Mouse (Mus musculus): ENCODE results near the gene Sephs1. TPM values are rescaled to one million over a fixed set of nuclear protein-coding genes. Genes with fewer than 3 reads are reported as not detected.

The Sephs1 gene
- polyA plus RNA-seq (2012; rRNA removed) (75.7 and 78.8 TPM in 2 replicates), polyA plus RNA-seq (2014; fragmentation: Nextera tagmentation; extraction: Ambion mirVana) (91.1 and 97.8 TPM in 2 replicates)

DNA sequence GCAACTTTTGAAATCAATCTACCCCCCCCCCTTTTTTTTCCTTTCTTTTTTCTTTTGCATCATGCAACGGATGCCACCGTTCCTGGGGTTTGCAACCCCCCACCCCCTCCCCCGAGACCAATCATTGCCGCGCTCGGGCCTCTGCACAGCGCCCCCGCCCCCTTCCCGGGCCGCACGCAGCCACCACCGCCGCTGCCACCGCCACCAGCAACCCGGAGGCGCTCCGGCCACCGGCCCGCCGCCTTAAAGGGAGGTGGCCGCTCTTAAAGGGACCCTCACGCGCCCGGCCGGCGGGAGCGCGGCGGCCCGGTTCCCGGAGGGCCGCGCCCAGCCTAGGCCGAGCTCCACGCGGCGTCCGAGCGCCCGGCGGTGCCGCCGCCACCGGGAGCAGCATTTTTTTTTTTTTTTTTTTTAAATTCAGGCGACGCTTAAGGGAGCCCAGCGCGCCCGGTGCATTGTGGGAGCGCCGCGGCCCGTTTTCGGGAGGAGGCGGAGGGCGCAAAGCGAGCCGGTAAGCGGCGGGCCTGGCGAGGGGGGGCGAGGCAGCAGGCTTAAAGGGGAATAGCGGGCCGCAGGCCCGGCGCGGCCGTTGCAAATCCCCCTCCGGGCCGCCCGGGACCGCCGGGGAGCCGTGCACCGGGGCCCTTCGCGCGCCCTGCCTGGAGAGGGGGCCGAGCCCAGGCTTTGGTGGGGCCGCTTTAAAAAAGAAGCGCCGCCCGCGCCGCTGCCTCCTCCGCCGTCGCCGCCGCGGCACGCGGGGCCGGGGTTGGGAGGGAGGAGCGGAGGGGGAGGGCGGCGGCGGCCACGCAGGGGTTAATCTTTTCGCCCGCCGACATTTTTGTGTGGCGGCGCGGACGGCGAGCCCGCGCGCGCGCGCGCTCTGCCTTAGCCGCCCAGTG is at the start of gene Sephs1:
Gene Sephs1, plus strand, starts transcription at position 215 of the 899 bp plus-strand sequence.
- peaks cover 11% of the 10 kb centered on the region; the same call in 1 of the 2 replicates for H3K4me1 ChIP-seq (ENCODE audit: control insufficient read depth, insufficient read depth, low read length)
- H3K27ac ChIP-seq (replicated peaks; ENCODE audit: low read depth, low read length): peak within 1 kb of the TSS; percentile 100
- H3K36me3 ChIP-seq (ENCODE audit: control insufficient read depth, insufficient read depth, low read length): peaks cover 14% of the 10 kb centered on the region
- WGBS: under 1% methylated on average over 67 of the region's 115 CpGs
- ATAC-seq (ENCODE audit: low FRiP score, low read depth): peak; percentile 84
- TF ChIP-seq POLR2A (IDR thresholded peaks at IDR 0.05; ENCODE audit: borderline replicate concordance, extremely low read depth, insufficient read depth, insufficient read length): 0 out of 2 replicates have a peak, but pooled peaks have one; percentile 16
- no peaks in the 10 kb centered on the region for H3K9me3 ChIP-seq (ENCODE audit: control insufficient read depth, low read length)
- peak within 1 kb of the TSS; percentile 60 for H3K4me2 ChIP-seq (replicated peaks; ENCODE audit: low read depth, low read length, severe bottlenecking)
- peak; percentile 81 for DNase-seq (ENCODE audit: low spot score)
- peak within 1 kb of the TSS; percentile 94 for H3K4me3 ChIP-seq (replicated peaks; ENCODE audit: low read length)
- H3K27me3 ChIP-seq (ENCODE audit: control insufficient read depth, insufficient read depth, low read length): no peaks in the 10 kb centered on the region
- H3K9ac ChIP-seq (ENCODE audit: low read depth, low read length, severe bottlenecking): peak within 1 kb of the TSS; percentile 99

DNA sequence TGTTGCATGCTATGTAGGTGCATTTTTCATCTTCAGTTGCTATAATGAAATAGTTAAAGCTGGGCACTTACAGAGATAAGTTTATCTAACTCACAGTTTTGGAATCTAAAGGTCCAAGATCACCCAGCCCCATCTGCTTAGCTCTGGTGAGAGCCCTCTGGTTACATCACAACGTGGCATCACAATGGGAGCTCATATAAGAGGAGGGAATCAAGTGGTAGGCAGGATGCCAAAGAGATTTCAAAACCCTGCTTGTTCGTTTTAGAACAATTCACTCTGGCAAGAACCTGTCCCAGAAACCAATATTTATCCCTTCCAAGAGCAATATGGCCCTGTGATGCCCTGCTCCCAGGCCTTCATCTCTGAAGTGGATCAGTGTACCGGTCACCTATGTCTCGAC is 49.2 kb upstream of the Sephs1 start:
- Histone ChIP-seq H3K9me3 (ENCODE audit: control insufficient read depth, low read length) (no peaks in the 10 kb centered on the region), H3K27ac (replicated peaks; ENCODE audit: low read depth, low read length) (no peak overlapping the region), H3K36me3 (ENCODE audit: control insufficient read depth, insufficient read depth, low read length) (no peaks in the 10 kb centered on the region), H3K27me3 (ENCODE audit: control insufficient read depth, insufficient read depth, low read length) (no peaks in the 10 kb centered on the region), H3K4me3 (replicated peaks; ENCODE audit: low read length) (no peak overlapping the region), H3K4me2 (replicated peaks; ENCODE audit: low read depth, low read length, severe bottlenecking) (no peak overlapping the region), H3K9ac (ENCODE audit: low read depth, low read length, severe bottlenecking) (no peak overlapping the region), H3K4me1 (ENCODE audit: control insufficient read depth, insufficient read depth, low read length) (no peaks in the 10 kb centered on the region)
- whole genome bisulfite sequencing: 76% methylated on average over 4 of the region's 4 CpGs
- ATAC-seq (ENCODE audit: low FRiP score, low read depth) (no peak), DNase-seq (ENCODE audit: low spot score) (no peak)
- no peak for TF ChIP-seq POLR2A (IDR thresholded peaks at IDR 0.05; ENCODE audit: borderline replicate concordance, extremely low read depth, insufficient read depth, insufficient read length)

DNA sequence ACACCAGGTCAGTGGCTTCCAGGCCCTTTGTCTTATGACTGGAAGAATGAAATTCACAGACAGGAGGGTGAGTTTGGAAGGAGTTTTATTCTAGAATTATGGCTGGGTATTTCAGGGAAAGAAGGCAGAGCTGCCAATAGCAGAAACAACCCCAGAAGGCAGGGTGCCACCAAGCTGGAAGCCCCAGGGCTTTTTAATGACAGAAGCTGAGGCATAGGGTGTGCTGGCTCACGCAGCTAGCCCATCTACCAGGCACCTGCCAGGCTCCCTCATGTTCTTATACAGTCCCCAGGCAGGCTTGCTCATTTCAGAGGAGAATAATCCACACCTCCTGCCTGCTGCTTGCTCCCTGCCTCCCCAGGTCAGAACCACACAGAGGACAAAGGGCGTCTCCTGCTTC is 31.9 kb upstream of the Sephs1 start:
- Histone ChIP-seq H3K4me2 (replicated peaks; ENCODE audit: low read depth, low read length, severe bottlenecking) (no peak overlapping the region), H3K9me3 (ENCODE audit: control insufficient read depth, low read length) (no peaks in the 10 kb centered on the region), H3K4me3 (replicated peaks; ENCODE audit: low read length) (no peak overlapping the region), H3K36me3 (ENCODE audit: control insufficient read depth, insufficient read depth, low read length) (no peaks in the 10 kb centered on the region), H3K9ac (ENCODE audit: low read depth, low read length, severe bottlenecking) (no peak overlapping the region), H3K4me1 (ENCODE audit: control insufficient read depth, insufficient read depth, low read length) (no peaks in the 10 kb centered on the region), H3K27me3 (ENCODE audit: control insufficient read depth, insufficient read depth, low read length) (no peaks in the 10 kb centered on the region), H3K27ac (replicated peaks; ENCODE audit: low read depth, low read length) (no peak overlapping the region)
- 78% methylated on average over 2 of the region's 2 CpGs for WGBS
- DNase-seq (ENCODE audit: low spot score) (no peak), ATAC-seq (ENCODE audit: low FRiP score, low read depth) (no peak)
- TF ChIP-seq POLR2A (IDR thresholded peaks at IDR 0.05; ENCODE audit: borderline replicate concordance, extremely low read depth, insufficient read depth, insufficient read length): no peak

DNA sequence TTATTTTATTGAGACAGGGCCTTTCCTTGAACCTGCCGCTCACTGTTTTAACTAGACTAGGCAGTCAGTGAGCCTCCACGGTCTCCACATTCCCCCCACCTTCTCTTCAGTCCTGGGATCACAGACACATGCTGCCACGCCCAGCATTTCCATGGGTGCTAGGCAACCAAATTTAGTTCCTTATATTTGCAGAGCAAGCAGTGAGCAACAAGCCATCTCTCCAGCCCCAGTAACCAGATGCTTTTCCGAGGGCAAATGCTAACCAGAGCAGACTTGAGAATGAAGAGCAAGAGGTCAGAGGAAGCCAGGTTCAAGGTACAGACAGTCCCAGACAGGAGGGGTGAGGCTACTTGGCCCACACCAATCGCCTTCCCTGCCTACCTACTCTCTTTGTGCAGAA is 24.2 kb upstream of the Sephs1 start:
- 70% methylated on average over 5 of the region's 5 CpGs for WGBS
- Histone ChIP-seq H3K36me3 (ENCODE audit: control insufficient read depth, insufficient read depth, low read length) (no peaks in the 10 kb centered on the region), H3K4me1 (ENCODE audit: control insufficient read depth, insufficient read depth, low read length) (no peaks in the 10 kb centered on the region), H3K9ac (ENCODE audit: low read depth, low read length, severe bottlenecking) (no peak overlapping the region), H3K4me2 (replicated peaks; ENCODE audit: low read depth, low read length, severe bottlenecking) (no peak overlapping the region), H3K27ac (replicated peaks; ENCODE audit: low read depth, low read length) (no peak overlapping the region), H3K4me3 (replicated peaks; ENCODE audit: low read length) (no peak overlapping the region), H3K27me3 (ENCODE audit: control insufficient read depth, insufficient read depth, low read length) (no peaks in the 10 kb centered on the region), H3K9me3 (ENCODE audit: control insufficient read depth, low read length) (no peaks in the 10 kb centered on the region)
- ATAC-seq (ENCODE audit: low FRiP score, low read depth): no peak
- DNase-seq (ENCODE audit: low spot score): no peak
- TF ChIP-seq POLR2A (IDR thresholded peaks at IDR 0.05; ENCODE audit: borderline replicate concordance, extremely low read depth, insufficient read depth, insufficient read length): no peak

DNA sequence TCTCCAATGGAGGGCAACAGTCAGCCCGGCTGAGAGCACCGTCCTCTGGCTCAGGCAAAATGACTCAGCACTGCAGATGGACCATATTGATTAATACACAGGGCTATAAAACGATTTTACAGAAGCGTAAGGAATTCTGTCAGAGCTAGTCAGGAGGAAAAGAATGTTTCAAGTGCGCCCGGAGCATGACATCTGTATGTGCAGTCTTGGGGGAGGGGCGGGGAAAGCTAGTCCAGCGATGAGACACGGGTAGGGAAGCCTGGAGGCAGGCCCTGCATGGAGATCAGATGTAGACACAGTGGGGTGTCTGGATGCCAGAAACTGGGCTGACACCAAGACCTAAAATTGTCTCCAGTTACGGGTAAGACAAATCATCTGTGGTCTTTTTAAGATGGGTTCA is 23.2 kb upstream of the Sephs1 start:
- no peaks in the 10 kb centered on the region for H3K27me3 ChIP-seq (ENCODE audit: control insufficient read depth, insufficient read depth, low read length)
- ATAC-seq (ENCODE audit: low FRiP score, low read depth): no peak
- no peaks in the 10 kb centered on the region for H3K36me3 ChIP-seq (ENCODE audit: control insufficient read depth, insufficient read depth, low read length)
- H3K9me3 ChIP-seq (ENCODE audit: control insufficient read depth, low read length): no peaks in the 10 kb centered on the region
- 61% methylated on average over 10 of the region's 10 CpGs for WGBS
- no peak overlapping the region for H3K4me2 ChIP-seq (replicated peaks; ENCODE audit: low read depth, low read length, severe bottlenecking)
- TF ChIP-seq POLR2A (IDR thresholded peaks at IDR 0.05; ENCODE audit: borderline replicate concordance, extremely low read depth, insufficient read depth, insufficient read length): no peak
- no peak overlapping the region for H3K4me3 ChIP-seq (replicated peaks; ENCODE audit: low read length)
- H3K4me1 ChIP-seq (ENCODE audit: control insufficient read depth, insufficient read depth, low read length): no peaks in the 10 kb centered on the region
- no peak overlapping the region for H3K27ac ChIP-seq (replicated peaks; ENCODE audit: low read depth, low read length)
- H3K9ac ChIP-seq (ENCODE audit: low read depth, low read length, severe bottlenecking): no peak overlapping the region
- DNase-seq (ENCODE audit: low spot score): peak; percentile 16

All from limb, embryonic 14.5 days (tissue).